Mouse (Mus musculus) right cerebral cortex, adult 18-20 months (tissue): Measurements from ENCODE around the gene Fam98b.

Source experiments
- DNase-seq: peaks from one replicate; pipeline ENCODE4 v3.0.0; 2022; ENCODE audit warnings: mixed read lengths

The Fam98b gene

GRCm38 (mm10) chr2:117249255-117250000 is at the start of gene Fam98b:
Gene Fam98b (plus strand): TSS chr2:117249739.
- DNase-seq: peak; percentile 90

GRCm38 (mm10) chr2:117200869-117201338 is 48.6 kb upstream of the Fam98b start:
- DNase-seq: no peak

GRCm38 (mm10) chr2:117203350-117203749 is 46.2 kb upstream of the Fam98b start:
- DNase-seq: peak; percentile 61

GRCm38 (mm10) chr2:117204534-117204933 is 45.0 kb upstream of the Fam98b start:
- no peak for DNase-seq

GRCm38 (mm10) chr2:117205066-117205465 is 44.5 kb upstream of the Fam98b start:
- DNase-seq: no peak

- no peak for DNase-seq
These were observed 39.0 kb upstream of the Fam98b start for GRCm38 (mm10) chr2:117210416-117211085.

GRCm38 (mm10) chr2:117216152-117216551 is 33.4 kb upstream of the Fam98b start:
- DNase-seq: no peak

GRCm38 (mm10) chr2:117217695-117218216 is 31.8 kb upstream of the Fam98b start:
- DNase-seq: no peak

GRCm38 (mm10) chr2:117219536-117219935 is 30.0 kb upstream of the Fam98b start:
- DNase-seq: no peak

GRCm38 (mm10) chr2:117222651-117223050 is 26.9 kb upstream of the Fam98b start:
- DNase-seq: no peak

- DNase-seq: peak; percentile 37
These were observed 20.9 kb upstream of the Fam98b start for GRCm38 (mm10) chr2:117228601-117229125.

GRCm38 (mm10) chr2:117230261-117230660 is 19.3 kb upstream of the Fam98b start:
- DNase-seq: no peak

GRCm38 (mm10) chr2:117231257-117231656 is 18.3 kb upstream of the Fam98b start:
- peak; percentile 89 for DNase-seq

GRCm38 (mm10) chr2:117241953-117242352 is 7.6 kb upstream of the Fam98b start:
- no peak for DNase-seq

- DNase-seq: peak; percentile 20
These were observed 517 bp downstream of the Fam98b start for GRCm38 (mm10) chr2:117250001-117250510.

GRCm38 (mm10) chr2:117255415-117255814 is 5.9 kb downstream of the Fam98b start:
- DNase-seq: no peak

GRCm38 (mm10) chr2:117257617-117258016 is 8.1 kb downstream of the Fam98b start:
- DNase-seq: no peak

GRCm38 (mm10) chr2:117262184-117262583 is 12.6 kb downstream of the Fam98b start:
- no peak for DNase-seq

GRCm38 (mm10) chr2:117263786-117264408 is 14.4 kb downstream of the Fam98b start:
- peak; percentile 73 for DNase-seq

GRCm38 (mm10) chr2:117288291-117288690 is 38.8 kb downstream of the Fam98b start:
- DNase-seq: no peak

- DNase-seq: no peak
These were observed 50.3 kb downstream of the Fam98b start for GRCm38 (mm10) chr2:117299596-117300448.
